Mouse (Mus musculus) C2C12 (cell line): ENCODE measurements around the gene Fez2.

Source experiments
- CTCF ChIP-seq: IDR thresholded peaks from one replicate; pipeline ENCODE4 v1.5.1; 2011; ENCODE audit not compliant: control insufficient read depth, insufficient read depth, insufficient read length
- USF1 ChIP-seq: IDR thresholded peaks from one replicate; pipeline ENCODE4 v1.6.1; 2011; ENCODE audit warnings: low read depth, mild to moderate bottlenecking, control low read depth, moderate library complexity

DNA sequence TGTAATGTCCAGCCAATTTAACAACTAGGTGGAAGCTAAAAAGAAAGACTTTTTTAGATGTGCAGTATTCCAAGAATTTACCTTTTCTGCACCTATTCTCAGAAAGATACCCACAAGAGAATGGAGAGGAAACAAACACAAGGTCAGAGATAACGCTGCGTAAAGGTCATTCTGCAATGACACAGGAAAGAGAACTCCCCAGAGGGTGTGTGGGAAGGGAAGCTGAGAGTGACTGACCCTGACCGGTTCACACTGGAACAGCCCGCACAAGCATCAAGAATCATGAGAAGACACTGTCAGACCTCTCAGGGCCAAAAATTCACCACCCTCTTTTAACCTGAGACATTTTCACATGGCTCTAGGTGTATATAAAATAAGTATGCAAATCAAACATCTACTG is 10.4 kb downstream of the Fez2 start:
- TF ChIP-seq CTCF, result no peak
- no peak for TF ChIP-seq USF1
